Mouse (Mus musculus) gastrocnemius, adult 8-10 months (tissue): ENCODE measurements around the gene Fam173a. TPM values are rescaled to one million over a fixed set of nuclear protein-coding genes. Genes with fewer than 3 reads are reported as not detected.
A peak's percentile ranks its signal among the peaks of the same experiment; 100 is the strongest.

Experiments used
- DNase-seq, 2 experiments: peaks; one replicate each; pipeline ENCODE4 v3.0.0; 2022; ENCODE audit warnings: low spot score in 2 of 2
- total RNA-seq, 4 experiments: library from RNA; stranded (reverse); gene quantifications; 2 replicates each; pipeline ENCODE4 v1.2.4; 2022

The Fam173a gene
- 10 to 100 TPM; 46.3 to 53.3 (median 47.6) TPM for total RNA-seq

GRCm38 (mm10) chr17:25792615-25793014, at the start of gene Fam173a:
Gene Fam173a (minus strand): TSS chr17:25792901.
- peak; percentile 37 to 65 for DNase-seq

GRCm38 (mm10) chr17:25841117-25841880, 48.6 kb upstream of the Fam173a start, which contains the start of gene Gm20683:
Gene Gm20683 (minus strand): TSS chr17:25841763.
- DNase-seq = no peak

DNA sequence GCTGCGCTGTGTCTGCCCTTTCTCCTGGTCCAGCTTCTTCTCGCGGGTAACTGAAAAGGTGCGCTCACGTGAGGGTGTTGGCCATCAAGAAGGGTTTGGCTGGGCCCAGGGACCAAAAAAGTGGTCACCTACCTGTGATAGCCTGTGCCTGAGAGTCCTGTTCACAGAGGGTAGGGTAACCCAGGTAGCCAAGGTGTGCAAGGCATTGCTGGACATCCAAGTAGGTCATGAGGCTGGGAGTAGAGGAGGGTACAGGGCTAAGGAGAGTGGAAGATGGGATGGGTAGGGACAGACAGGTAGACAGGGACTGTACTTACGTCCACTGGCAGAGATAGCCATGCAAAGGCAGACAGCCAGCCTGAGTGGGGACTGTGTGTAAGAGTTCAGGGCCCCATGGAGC, 47.8 kb upstream of the Fam173a start:
- no peak for DNase-seq

DNA sequence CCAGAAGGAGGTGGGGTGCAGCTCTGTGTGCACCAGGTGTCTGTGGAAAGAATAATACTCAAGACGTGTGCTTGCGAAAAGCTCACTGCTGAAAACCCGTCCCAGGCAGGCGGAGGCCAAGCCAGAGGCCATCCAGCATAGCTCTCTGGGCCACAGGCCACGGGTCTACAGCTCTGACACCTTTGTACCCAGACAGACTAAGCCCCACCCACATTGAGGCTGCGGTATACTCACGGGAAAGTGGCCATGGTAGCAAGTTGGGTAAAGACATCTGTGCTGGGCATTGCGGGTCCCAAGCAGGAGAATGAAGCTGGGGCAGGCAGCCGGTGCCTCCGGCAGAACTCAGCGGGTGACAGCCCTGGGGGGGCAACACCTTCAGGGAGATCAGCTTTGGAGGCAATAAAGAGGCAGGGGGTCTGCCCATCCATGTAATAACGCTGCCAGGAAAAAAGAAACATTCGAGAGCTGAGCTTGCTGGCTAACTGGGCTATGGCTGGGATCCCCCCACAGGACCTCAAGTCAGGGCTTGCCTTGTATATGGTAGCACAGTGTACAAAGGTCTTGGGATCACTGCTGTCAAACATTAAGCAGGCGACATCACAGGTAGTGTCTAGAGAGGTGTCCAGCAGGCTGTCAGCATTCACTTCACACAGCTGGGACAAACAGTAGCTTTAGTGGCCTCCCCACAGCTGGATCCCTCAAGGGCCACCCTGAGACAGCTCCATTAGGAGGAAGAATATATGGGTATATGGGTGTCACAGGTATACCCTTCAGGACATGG, 46.9 kb upstream of the Fam173a start:
- no peak for DNase-seq

DNA sequence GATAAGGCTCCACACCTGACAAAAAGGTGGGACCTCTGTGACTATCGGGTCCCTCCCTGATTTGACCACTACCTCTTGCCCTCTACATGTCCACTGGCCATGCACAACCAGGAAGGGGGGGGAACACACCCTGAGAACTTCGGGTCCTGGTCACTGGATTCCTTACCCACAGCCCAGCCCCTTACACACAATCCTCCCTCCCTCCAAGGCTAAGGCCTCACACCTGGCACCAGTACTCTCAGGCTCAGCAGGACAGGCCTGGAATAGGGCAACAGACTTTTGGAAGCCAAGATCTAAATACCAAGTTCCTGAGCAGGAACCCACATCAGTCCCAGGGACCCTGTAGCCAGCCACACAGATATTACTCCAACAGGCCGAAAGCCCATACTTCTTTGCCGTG, 46.2 kb upstream of the Fam173a start:
- no peak for DNase-seq

- no peak for DNase-seq
These were observed 44.8 kb upstream of the Fam173a start for GRCm38 (mm10) chr17:25837533-25837932.

DNA sequence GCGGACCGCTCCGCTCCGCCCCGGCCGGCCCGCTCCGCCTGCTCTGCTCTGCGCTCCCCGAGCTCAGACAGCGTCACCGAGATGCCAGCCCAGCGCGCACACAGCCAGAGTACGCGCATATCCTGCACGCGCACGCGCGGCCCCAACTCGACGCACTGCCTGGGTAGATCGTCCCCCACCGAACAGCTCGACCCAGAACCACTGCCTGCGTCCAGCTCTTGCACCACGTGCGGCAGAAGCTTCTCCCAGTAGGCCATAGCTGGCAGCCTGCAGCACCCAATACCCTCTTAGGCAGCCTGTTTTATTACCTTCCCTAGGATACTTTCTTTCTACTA, 44.3 kb upstream of the Fam173a start, which contains the start of gene Rhbdl1:
Gene Rhbdl1, minus strand, starts transcription at position 220 of the 335 bp plus-strand sequence.
- DNase-seq = peak; percentile 77 to 89

DNA sequence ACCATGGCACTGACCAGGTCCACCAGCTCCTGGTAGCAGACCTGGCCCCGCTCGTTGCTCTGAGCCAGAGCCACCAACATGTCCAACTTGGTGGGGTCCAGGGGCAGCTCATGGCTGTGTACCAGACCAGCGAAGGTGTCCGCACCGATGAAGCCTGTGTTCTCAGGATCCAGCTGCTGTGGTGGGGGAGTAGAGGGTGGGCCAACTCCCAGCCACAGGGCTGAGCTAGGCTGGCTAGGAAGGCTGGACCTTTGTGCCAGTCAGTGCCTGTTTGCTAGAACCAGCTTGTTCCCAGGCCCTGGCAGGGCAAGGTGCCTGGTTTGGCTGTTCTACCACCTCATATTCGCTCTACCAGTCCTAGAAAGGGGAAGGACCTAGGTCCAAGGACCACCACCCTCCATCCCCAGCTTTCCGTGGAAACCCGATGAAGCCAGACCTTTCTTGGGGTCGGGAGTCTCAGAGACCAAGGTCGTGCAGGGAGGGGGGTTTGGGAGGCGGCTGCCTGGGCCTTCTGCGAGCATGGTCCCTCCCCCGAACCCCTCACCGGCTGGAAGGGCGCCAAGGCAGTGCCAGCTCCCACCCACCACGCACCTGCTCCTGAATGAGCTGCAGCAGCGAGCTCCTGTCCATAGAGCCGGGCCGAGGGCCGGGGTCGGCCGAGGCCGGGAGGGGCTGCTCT, 43.8 kb upstream of the Fam173a start:
- DNase-seq = no peak

DNA sequence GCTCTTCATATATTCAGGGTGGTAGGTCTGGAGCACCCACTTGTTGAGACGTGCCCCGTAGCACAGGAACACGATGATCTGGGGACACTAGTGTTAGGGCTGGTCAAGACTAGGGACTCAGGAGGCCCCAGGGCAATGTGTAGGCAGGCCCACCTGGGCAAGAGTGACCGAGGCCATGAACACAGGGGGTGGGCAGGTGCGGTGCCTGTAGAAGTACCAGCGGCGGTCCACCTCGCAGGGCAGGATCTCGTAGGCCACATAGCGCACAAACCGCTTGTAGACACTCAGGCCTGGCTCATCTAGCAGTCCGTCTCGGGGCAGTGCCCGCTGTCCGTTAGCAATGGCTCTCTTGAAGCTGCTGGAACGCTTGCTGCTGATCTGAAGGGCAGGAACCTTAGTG, 43.1 kb upstream of the Fam173a start:
- DNase-seq = no peak

GRCm38 (mm10) chr17:25835301-25835700, 42.6 kb upstream of the Fam173a start:
- DNase-seq = no peak

DNA sequence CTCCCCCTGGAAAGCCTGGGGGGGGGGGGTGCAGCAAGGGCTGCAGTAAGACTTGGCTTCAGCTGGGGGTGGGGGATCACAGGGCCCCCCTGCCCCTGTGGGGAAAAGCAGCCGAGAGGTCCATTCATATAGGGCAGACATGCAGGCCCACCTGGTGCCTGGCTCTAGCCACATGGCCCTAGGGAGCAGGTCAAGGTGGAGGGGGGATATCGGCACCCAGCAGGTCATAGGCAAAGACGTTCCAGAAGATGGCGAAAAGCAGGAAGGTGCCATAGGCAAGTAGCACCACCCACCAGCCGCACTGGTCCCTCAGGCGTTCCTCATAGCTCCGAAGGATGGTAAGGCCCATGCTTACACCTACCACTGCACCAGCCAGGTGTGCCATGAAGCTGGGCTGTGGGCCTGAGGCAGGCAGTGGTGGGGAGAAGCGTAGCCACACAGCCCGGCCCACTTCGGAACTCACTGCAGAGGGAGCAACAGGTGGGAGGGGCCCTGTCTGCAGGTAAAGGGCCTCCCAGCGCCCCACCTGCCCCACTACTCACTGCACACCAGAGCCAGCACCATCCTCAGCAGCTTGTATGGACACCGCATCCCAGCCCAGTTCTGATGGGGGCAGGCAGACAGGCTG, 42.0 kb upstream of the Fam173a start:
- no peak for DNase-seq

GRCm38 (mm10) chr17:25833961-25834594, 41.4 kb upstream of the Fam173a start:
- no peak for DNase-seq

DNA sequence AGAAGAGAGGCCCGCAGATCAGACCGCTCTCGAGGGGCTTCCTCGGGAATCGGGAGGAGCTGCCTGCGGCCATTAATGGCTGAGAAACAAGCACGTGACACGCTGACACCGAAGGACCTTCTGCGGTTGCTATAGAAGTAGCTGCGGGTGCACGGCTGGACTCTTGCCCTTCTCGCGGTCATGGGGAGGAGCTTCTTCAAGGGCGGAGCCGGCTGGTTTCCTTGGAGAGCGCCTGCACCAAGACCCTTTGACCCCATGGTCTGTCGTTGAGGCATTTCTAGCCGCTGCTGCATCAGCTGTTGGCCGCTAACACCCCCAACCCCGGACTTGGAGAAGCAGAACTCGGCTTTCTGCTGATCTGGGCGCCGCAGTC, 40.6 kb upstream of the Fam173a start, which contains the start of gene Stub1:
Gene Stub1, minus strand, starts transcription at position 114 of the 373 bp plus-strand sequence.
- peak; percentile 93 for DNase-seq

DNA sequence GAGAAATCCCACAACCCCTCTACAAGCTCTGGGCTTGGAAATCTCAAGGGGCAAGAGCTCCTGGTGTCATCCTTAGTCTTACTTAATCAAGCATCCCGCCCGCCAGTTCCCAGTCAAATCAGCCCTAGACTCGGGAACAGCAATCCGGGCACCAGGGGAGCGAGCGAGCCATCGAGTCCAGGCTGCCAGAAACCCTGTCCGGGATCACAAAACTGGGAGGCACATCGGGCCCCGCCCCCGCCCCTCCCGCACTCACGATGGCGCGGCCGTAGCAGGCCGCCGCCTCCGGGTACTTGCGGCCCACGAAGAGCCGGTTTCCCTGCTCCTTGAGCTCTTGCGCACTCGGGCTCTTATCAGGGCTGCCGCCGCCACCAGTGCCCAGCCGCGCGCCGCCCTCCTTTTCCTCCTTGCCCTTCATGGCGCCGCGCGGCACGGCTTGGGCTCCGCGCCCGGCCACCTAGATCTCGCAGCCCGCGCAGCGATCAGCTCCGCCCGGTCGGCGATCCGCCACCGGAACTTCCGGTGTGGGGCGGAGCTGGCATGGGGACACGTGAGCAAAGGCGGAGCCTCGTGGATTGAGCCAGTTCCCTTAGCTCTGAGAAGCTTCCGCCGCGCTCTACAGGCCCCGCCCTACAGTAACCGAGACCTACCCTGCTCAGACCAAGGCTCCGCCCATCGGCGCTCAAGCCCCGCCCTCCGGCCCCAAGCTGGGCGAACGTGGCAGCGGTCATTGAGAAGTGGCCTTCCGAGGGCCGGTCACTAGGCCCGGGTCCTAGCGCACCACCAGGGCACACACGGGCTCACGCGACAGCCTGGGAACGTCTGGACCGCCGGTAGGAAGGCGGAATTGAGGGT, 40.0 kb upstream of the Fam173a start:
- DNase-seq = peak; percentile 99 to 100

DNA sequence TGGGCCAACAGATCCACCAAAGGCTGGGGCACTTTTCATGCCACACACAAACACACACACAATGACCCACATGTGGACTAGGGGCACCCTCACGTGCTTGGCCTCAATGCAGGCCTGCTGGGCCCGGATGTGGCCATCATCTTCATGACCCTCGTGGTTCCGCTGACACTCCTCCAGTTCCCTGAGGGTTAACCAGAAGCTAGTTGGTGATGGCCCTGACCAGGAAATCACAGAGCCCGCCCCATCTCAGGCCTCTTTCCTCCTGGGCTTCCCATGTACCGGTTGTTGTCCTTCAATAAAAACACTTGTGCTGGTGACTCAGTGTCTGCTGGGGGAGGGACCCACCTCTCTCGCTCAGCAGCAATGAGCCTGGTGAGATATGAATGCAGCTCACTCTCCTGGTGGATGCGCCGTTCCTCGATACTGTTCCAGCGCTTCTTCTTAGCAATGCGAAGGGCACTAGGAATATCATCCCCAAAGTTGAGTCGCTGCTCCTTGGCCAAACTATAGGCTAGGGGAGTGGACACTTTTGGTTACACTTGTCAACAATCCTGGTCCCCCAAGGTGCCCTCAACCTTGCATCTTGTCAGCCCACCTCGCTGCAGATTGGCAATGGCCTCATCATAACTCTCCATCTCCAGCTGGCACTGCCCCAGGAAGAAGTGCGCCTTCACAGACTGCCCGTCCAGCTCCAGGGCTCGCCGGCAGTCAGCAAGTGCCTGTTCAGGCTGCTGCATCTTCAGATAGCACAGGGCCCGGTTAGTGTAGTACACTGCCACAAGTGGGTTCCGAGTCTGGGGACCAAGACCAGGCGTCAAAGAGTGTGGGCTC, 39.0 kb upstream of the Fam173a start:
- DNase-seq = no peak

DNA sequence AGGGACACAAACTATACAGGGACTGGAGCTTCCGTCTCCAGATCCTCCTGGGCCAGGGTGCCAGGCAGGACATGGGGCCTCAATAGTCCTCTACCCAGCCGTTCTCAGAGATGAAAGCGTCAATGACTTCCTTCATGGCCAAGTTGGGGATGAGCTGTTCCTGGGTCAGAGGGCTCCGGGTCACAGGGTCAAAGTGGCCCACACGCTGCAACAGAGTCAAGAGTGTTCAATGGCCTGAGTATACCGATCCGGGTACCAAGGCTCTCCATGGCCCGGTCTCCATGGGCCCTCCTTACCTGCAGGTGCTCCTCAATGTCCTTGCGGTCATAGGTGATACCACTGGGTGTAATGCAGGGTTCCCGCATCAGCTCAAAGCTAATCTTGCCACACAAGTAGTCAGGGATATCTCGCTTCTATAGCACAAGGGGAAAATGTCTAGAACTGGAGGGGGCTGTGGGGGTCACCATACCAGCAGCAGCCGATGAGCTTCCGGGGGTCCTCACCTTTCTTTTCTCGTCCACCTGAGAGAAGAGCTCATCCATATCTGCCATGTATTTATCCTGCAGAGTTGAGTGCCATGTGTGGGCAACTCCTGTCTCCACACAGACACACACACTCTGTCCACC, 38.2 kb upstream of the Fam173a start:
- no peak for DNase-seq

DNA sequence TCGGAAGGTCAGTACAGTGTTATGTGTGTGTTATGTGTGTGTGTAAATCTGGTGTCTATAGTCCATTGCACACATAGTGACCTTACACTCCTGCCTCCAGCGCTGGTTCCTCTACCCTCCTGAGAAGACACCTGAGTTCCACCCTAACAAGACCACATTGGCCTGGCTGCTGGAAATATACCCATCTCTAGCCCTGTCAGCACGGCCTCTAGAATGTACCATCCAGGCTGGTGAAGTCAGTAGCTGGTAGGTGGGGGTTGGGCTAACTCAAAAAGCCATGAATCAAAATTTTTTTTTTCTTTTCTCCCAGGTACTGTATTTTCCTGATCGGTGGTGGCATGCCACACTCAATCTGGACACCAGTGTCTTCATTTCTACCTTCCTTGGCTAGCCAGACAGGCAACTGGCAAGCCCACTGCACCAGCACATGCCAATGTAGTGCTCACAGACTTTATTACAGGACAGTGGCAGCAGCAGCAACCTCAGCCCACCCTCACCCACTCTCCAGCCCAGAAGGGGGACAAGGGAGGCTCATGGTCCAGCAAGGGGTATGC, 37.6 kb upstream of the Fam173a start:
- no peak for DNase-seq

- no peak for DNase-seq
These were observed 36.9 kb upstream of the Fam173a start for GRCm38 (mm10) chr17:25829558-25830017.
